Mouse (Mus musculus): ENCODE results near the gene Gpr87. TPM values are rescaled to one million over a fixed set of nuclear protein-coding genes. Genes with fewer than 3 reads are reported as not detected.

Gene Gpr87
- polyA plus RNA-seq, 1 experiment from 2014 or later: 0.15 TPM

- 0 out of 2 replicates have a peak, but pooled peaks have one; percentile 8 for ATAC-seq
- Histone ChIP-seq H3K27me3 (no peaks in the 10 kb centered on the region), H3K4me1 (peaks cover 7% of the 10 kb centered on the region), H3K9me3 (replicated peaks) (no peaks in the 10 kb centered on the region), H3K4me3 (no peak overlapping the region), H3K27ac (no peak overlapping the region), H3K4me2 (no peak overlapping the region), H3K36me3 (ENCODE audit: poor library complexity, severe bottlenecking) (no peaks in the 10 kb centered on the region), H3K9ac (no peak overlapping the region)
- WGBS: 55% methylated on average over 5 of the region's 5 CpGs
Observed at GRCm38 (mm10) chr3:59181134-59181533, 13.8 kb downstream of the Gpr87 start.

DNA sequence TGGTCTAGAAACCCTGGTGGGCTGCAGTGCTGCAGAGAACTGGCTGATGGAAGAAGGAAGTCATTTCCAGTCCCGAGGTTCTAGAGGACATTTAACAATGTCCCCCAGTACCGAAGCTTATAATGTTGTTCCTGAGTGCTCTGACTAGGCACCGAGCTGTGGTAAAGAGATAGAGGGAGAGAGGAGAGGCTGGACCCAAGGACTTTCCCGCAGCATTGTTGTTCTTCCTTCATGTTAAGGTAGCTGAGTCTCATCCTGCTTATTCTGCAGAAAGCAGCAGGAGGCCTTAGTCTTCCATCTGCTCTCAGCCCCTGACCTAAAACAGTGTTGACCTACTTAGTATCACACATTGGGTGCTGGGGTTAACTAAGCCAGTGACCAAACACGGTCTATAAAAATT is 18.0 kb downstream of the Gpr87 start:
- Histone ChIP-seq H3K4me3 (no peak overlapping the region), H3K4me1 (peaks cover 2% of the 10 kb centered on the region; the same call in 1 of the 2 replicates), H3K9me3 (replicated peaks) (no peaks in the 10 kb centered on the region), H3K36me3 (ENCODE audit: poor library complexity, severe bottlenecking) (no peaks in the 10 kb centered on the region), H3K27me3 (no peaks in the 10 kb centered on the region), H3K4me2 (no peak overlapping the region), H3K27ac (no peak overlapping the region), H3K9ac (no peak overlapping the region)
- 76% methylated on average over 5 of the region's 5 CpGs for WGBS
- no peak for ATAC-seq

DNA sequence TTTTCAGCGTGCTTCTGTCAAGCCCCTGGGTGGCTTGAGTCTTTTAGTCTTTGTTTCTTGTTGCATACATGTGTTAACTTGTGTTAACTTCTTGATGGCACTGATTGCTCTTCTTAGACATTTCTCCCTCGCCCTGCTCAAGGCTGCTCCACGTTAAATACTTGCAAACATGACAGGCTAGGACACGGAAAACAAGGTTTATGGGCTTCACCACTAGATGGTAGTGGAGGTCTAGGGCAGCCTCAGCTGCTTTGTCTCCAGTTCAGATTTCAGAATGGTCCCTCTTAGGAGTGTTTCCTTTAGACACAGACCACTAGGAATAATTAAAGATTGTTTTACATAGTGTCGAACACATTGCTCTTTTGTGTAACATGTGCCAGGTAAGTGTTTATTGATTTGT is 19.7 kb downstream of the Gpr87 start:
- ATAC-seq: peak; percentile 84
- Histone ChIP-seq H3K9ac (no peak overlapping the region), H3K27me3 (no peaks in the 10 kb centered on the region), H3K4me3 (no peak overlapping the region), H3K27ac (no peak overlapping the region), H3K36me3 (ENCODE audit: poor library complexity, severe bottlenecking) (no peaks in the 10 kb centered on the region), H3K9me3 (replicated peaks) (no peaks in the 10 kb centered on the region), H3K4me1 (no peaks in the 10 kb centered on the region), H3K4me2 (no peak overlapping the region)
- WGBS: 39% methylated on average over 5 of the region's 5 CpGs

DNA sequence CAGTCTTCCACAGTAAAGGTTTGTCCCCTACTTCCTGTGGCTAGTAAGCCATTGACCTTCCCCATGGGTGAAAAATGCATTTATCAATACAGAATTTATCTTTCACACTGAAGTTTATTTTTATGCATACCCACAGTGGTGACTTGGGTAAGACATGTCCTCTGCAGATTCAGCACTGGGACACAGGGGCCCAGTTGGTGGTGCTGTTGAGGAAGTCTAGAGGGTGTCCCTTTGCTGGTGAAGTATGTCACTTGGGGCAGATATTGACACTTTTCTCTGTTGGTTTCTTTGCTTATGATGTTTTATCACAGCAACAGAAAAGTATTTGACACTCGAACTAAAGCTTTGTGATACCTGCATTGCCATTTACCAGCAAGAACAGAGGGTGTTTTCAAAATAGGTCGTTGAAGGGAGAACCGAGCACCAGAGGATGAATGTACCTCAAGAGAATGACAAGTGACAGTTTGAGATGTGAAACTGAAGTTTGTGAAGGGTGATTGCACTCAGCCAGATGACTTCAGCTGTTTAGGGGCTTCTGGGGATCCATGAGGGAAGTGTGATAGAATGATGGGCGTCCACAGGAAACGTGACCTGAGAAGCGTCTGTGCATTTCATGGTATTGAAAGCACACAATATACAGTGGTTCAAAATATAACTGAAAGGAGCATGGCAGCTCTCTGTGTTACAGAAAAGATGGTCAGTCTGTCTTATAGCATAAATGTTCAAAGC is 20.3 kb downstream of the Gpr87 start:
- Histone ChIP-seq H3K4me3 (no peak overlapping the region), H3K4me1 (no peaks in the 10 kb centered on the region), H3K9ac (no peak overlapping the region), H3K27ac (no peak overlapping the region), H3K36me3 (ENCODE audit: poor library complexity, severe bottlenecking) (no peaks in the 10 kb centered on the region), H3K9me3 (replicated peaks) (no peaks in the 10 kb centered on the region), H3K27me3 (no peaks in the 10 kb centered on the region), H3K4me2 (no peak overlapping the region)
- ATAC-seq: no peak
- 81% methylated on average over 6 of the region's 6 CpGs for WGBS

- Histone ChIP-seq H3K4me3 (no peak overlapping the region), H3K9ac (no peak overlapping the region), H3K9me3 (replicated peaks) (no peaks in the 10 kb centered on the region), H3K36me3 (ENCODE audit: poor library complexity, severe bottlenecking) (no peaks in the 10 kb centered on the region), H3K4me2 (no peak overlapping the region), H3K27ac (no peak overlapping the region), H3K4me1 (no peaks in the 10 kb centered on the region), H3K27me3 (no peaks in the 10 kb centered on the region)
- WGBS: 69% methylated on average over 2 of the region's 2 CpGs
- ATAC-seq: no peak
Observed at GRCm38 (mm10) chr3:59169921-59170627, 24.8 kb downstream of the Gpr87 start.

DNA sequence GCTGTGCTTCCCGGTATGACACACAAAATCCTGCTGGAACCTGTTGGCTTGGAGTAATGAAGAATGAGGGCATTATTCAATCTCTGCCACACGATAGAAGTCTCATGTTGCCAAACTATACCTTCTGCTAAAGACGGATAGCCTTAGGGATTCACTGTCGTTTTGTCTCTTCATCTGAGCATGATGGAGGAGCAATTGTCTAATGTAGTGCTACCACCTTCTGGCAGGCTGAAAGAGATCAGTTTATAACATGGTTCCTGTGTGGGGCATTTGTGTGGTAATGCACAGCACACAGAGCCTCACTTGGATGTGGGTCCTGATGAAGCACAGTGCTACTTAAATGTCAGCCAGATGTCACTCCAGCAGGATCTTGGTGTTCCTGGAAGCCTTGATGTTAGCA is 25.7 kb downstream of the Gpr87 start:
- no peak for ATAC-seq
- Histone ChIP-seq H3K4me3 (no peak overlapping the region), H3K27ac (no peak overlapping the region), H3K27me3 (no peaks in the 10 kb centered on the region), H3K4me2 (no peak overlapping the region), H3K9me3 (replicated peaks) (no peaks in the 10 kb centered on the region), H3K9ac (no peak overlapping the region), H3K4me1 (no peaks in the 10 kb centered on the region), H3K36me3 (ENCODE audit: poor library complexity, severe bottlenecking) (no peaks in the 10 kb centered on the region)
- WGBS: 88% methylated on average over 4 of the region's 4 CpGs

DNA sequence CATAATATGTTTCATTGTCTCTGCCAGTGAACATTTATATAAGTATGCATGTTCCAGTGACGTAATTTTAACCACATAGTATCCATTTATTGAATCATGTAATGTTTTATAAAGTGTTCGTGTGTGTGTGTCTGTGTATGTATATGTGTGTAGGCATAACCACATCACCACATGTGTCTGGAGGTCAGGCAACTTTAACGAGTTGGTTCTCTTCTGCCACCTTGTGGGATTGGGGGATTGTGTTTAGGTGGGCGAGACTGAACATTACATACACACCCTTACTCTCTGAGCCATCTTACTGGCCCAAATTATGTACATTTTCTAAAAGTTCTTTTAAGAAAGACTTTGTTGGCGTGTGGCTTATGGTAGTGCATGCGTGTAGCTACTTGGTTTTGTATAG is 26.4 kb downstream of the Gpr87 start:
- no peak overlapping the region for H3K27ac ChIP-seq
- ATAC-seq: no peak
- no peaks in the 10 kb centered on the region for H3K36me3 ChIP-seq (ENCODE audit: poor library complexity, severe bottlenecking)
- H3K4me3 ChIP-seq: no peak overlapping the region
- H3K4me2 ChIP-seq: no peak overlapping the region
- H3K9me3 ChIP-seq (replicated peaks): no peaks in the 10 kb centered on the region
- H3K27me3 ChIP-seq: no peaks in the 10 kb centered on the region
- H3K9ac ChIP-seq: no peak overlapping the region
- 92% methylated on average over 6 of the region's 6 CpGs for WGBS
- no peaks in the 10 kb centered on the region for H3K4me1 ChIP-seq

GRCm38 (mm10) chr3:59167417-59168054 is 27.4 kb downstream of the Gpr87 start:
- no peak for ATAC-seq
- no peak overlapping the region for H3K9ac ChIP-seq
- 82% methylated on average over 2 of the region's 2 CpGs for WGBS
- H3K27ac ChIP-seq: no peak overlapping the region
- H3K4me3 ChIP-seq: no peak overlapping the region
- no peaks in the 10 kb centered on the region for H3K36me3 ChIP-seq (ENCODE audit: poor library complexity, severe bottlenecking)
- no peak overlapping the region for H3K4me2 ChIP-seq
- no peaks in the 10 kb centered on the region for H3K4me1 ChIP-seq
- no peaks in the 10 kb centered on the region for H3K27me3 ChIP-seq
- no peaks in the 10 kb centered on the region for H3K9me3 ChIP-seq (replicated peaks)

DNA sequence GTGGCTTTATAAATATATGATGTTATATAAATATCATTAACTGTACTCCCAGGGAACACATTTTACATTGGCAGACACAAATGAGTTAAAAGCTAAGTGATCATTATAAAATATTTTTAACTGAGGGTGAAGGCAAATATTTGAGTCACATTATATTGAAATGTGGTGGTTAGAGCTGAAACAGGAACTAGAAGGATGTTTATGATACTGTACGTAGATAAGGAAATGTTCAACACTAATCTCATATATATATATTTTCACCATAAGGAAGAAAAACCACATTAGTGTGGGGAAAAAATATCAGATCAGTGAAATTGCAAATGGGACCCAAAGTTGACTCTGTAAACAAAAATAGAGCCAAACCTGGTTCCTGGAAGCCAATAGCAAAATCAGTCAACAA is 34.4 kb downstream of the Gpr87 start:
- Histone ChIP-seq H3K9ac (no peak overlapping the region), H3K9me3 (replicated peaks) (no peaks in the 10 kb centered on the region), H3K36me3 (ENCODE audit: poor library complexity, severe bottlenecking) (no peaks in the 10 kb centered on the region), H3K27me3 (no peaks in the 10 kb centered on the region), H3K4me3 (no peak overlapping the region), H3K4me1 (no peaks in the 10 kb centered on the region), H3K4me2 (no peak overlapping the region), H3K27ac (no peak overlapping the region)
- WGBS: 88% methylated on average over 1 of the region's 1 CpGs
- ATAC-seq: no peak

GRCm38 (mm10) chr3:59157048-59157447 is 37.9 kb downstream of the Gpr87 start:
- no peaks in the 10 kb centered on the region for H3K9me3 ChIP-seq (replicated peaks)
- ATAC-seq: no peak
- H3K4me1 ChIP-seq: no peaks in the 10 kb centered on the region
- H3K36me3 ChIP-seq (ENCODE audit: poor library complexity, severe bottlenecking): no peaks in the 10 kb centered on the region
- no peaks in the 10 kb centered on the region for H3K27me3 ChIP-seq
- no peak overlapping the region for H3K4me2 ChIP-seq
- whole genome bisulfite sequencing: 96% methylated on average over 5 of the region's 5 CpGs
- no peak overlapping the region for H3K4me3 ChIP-seq
- H3K27ac ChIP-seq: no peak overlapping the region
- H3K9ac ChIP-seq: no peak overlapping the region

DNA sequence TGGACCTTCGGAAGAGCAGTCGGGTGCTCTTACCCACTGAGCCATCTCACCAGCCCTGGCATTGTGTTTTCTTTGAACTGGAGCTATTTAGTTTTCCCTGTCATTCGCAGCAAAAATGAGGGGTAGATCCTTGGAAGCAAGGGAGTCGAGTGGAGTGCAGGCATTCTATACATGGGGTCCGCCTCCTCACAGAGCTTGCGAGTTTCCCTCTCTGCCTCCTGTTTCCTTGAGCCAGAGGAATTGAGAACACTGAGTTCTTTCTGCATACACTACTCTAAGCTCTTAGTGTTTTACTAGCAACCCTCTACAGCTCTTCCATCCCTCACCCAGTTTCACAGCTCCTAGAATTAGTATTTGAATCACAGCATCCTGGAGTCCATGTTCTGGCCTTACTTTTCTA is 39.5 kb downstream of the Gpr87 start:
- H3K36me3 ChIP-seq (ENCODE audit: poor library complexity, severe bottlenecking): no peaks in the 10 kb centered on the region
- no peak for ATAC-seq
- no peaks in the 10 kb centered on the region for H3K27me3 ChIP-seq
- no peak overlapping the region for H3K9ac ChIP-seq
- no peaks in the 10 kb centered on the region for H3K4me1 ChIP-seq
- H3K9me3 ChIP-seq (replicated peaks): no peaks in the 10 kb centered on the region
- 90% methylated on average over 6 of the region's 6 CpGs for WGBS
- H3K27ac ChIP-seq: no peak overlapping the region
- no peak overlapping the region for H3K4me3 ChIP-seq
- H3K4me2 ChIP-seq: no peak overlapping the region

GRCm38 (mm10) chr3:59154888-59155287 is 40.0 kb downstream of the Gpr87 start:
- Histone ChIP-seq H3K27me3 (no peaks in the 10 kb centered on the region), H3K27ac (no peak overlapping the region), H3K4me3 (no peak overlapping the region), H3K9me3 (replicated peaks) (no peaks in the 10 kb centered on the region), H3K36me3 (ENCODE audit: poor library complexity, severe bottlenecking) (no peaks in the 10 kb centered on the region), H3K4me1 (no peaks in the 10 kb centered on the region), H3K4me2 (no peak overlapping the region), H3K9ac (no peak overlapping the region)
- ATAC-seq: 0 out of 2 replicates have a peak, but pooled peaks have one; percentile 43
- 89% methylated on average over 2 of the region's 2 CpGs for WGBS
